Mouse (Mus musculus) stomach, embryonic 14.5 days (tissue): ENCODE data around the gene Prox1. TPM values are rescaled to one million over a fixed set of nuclear protein-coding genes. Genes with fewer than 3 reads are reported as not detected.

Experiments used
- polyA plus RNA-seq: library from polyadenylated mRNA; unstranded; fragments of >200 nt; fragmentation: Nextera tagmentation; extraction: Ambion mirVana; gene quantifications from 2 replicates; pipeline ENCODE4 v1.2.1, GENCODE M21; 2014

Gene Prox1
- polyA plus RNA-seq, 1 experiment from 2014 or later, result 1.3 TPM

Other genes starting within 250 kb of the Prox1 start
- gene Smyd2, start 248.4 kb downstream of the Prox1 start, polyA plus RNA-seq, result 96.4 and 105 TPM in 2 replicates